Mouse (Mus musculus) lung, postnatal 14 days (tissue): ENCODE results near the gene Hbb-bs.
"Not testable (repeated sequence)": the region's sequence is repeated elsewhere in the genome, so short reads cannot be mapped to it uniquely, and the experiment has no call there.

ENCODE experiments used
- DNase-seq: peaks from one replicate; pipeline ENCODE4 v3.0.0; 2021

The Hbb-bs gene

DNA sequence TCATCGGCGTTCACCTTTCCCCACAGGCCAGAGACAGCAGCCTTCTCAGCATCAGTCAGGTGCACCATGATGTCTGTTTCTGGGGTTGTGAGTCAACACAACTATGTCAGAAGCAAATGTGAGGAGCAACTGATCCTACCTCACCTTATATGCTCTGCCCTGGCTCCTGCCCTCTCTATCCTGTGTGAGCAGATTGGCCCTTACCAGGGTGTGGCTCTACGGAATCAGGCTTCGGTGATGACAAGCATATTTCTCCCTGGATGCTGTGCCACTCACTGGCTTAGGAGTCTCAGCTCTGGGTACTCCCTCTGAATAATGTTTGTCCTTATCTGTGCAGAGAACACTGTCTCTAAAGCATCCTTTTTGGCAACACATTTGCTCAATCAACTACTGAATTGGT is at the start of gene Hbb-bs:
TSS of gene Hbb-bs (minus strand) at position 289 of the 400 bp plus-strand sequence.
- DNase-seq: no peak

DNA sequence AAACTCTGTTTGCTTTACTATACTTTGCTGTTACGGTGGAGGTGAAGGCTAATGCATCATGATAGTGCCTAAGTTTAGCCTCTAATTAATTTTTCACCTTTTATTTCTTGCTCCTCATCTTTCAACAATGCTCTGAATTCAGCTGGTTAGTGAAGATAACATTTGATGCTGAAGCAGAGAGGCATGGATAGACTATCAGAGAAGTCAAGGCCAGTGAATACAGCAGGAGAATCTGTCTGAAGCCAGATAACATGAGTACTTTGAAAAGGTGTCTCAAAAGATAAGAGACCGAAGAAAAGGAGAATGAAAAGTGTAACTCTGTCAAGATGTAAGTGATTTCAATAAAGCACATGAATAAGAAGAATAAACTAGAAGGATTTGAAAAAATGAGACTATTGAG is 49.2 kb upstream of the Hbb-bs start:
- DNase-seq: no peak

DNA sequence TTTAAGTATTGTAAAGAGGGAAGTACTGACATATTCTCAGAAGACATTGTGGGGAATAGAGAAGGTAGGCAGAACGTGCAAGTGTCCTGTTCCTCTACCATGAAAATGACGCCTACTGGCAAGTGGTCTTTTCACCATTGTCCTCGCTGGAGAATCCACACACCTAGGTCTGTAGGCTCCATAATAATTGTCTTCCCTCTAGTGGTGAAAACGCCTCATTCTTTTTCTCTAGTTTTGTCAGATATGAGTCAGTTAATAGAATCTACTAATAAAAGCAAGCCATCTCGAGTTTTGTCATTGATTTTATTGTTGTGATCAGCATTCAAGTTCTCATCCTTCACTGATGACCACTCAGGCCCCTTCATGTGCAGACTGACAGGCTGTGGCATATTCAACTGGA is 46.6 kb upstream of the Hbb-bs start:
- DNase-seq: no peak

DNA sequence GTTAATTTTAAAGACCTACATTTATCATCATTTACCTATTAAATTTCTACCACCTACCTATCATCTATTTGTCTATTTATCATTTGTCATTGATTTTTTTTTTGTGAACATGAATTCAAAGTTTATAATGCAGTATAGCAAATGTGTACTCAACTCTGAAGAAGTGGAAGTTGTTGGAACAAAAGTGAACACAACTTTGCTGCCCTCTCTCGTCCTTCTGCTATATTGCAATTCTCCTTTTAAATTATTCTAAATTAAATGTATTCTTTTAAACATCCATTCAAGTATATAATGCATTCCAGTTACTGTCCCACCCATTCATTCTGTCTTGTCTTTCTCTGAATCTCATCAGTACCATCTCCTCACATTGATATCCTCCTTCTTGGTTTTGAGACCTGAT is 45.2 kb upstream of the Hbb-bs start:
- no peak for DNase-seq

DNA sequence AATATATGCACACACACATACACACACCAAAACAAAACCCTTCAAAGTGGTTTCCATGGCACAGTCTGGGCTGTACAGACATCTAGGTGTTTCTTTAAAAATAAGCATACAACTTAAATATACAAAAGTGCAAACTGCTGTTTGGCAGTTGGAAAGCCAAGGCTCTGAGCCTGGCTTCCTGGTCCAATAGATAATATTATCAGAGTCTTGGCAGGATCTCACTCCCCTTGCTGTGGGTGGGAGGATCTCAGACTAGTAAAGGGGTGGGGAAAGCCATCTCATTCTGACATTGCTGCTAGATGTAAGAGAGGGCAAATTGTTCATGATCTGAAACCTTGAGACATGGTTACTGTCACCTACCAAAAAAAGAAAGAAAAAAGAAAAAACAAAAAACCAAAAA is 42.8 kb upstream of the Hbb-bs start:
- no peak for DNase-seq

DNA sequence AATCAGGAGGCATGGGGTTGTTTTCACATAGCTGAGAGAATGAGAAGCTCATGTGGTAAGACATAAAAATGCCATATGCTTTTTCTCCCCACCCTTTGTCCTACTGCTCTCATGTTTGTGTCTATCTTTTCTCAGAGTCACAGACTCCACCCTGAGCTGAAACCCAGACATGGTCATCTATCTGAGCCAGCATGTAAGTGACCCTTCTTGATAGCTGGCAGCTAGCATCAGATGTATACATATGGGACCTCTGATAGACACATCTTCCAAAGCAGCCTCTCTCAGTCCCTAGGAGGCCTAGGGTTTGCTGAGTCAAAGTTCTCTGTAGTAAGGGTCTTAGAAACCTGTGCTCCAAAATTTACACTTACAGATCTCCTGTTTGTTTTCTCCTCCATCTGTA is 37.8 kb upstream of the Hbb-bs start:
- no peak for DNase-seq

DNA sequence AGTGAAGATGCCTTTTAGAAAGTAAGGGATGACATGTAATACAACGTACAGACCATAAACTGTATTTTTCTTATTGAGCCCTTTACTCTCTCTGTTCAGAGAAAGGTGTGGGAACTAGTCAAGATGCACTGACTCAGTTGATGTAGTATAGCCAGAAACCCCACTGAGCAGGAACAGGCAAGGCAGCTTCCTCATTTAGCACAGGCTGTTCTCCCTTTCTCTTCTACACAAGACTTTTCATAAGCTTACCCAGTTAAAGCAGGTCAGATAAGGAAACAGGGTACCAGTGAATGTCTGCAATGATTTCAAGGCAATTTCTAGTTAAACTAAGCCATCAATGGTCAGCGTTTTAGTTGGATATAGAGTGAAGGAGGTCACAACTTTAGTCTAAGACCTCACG is 33.6 kb upstream of the Hbb-bs start:
- no peak for DNase-seq

DNA sequence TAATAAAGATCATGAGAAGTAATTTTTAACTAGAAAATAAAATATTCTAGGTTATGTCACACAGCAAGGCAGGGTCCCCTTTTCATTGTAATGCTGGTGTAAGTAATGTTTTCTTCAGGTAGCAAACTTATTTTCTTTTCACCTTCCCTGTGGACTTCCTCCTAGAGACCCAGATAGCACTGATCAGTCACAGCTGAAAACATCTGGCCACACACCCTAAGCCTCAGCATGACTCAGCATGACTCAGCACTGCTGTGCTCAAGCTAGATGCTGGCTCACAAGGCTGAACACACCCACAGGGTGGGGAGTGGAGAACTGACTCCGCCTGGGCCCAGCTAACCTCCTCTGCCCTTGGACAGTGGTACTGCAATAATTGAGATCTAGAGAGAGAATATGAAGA is 33.0 kb upstream of the Hbb-bs start:
- peak; percentile 0 for DNase-seq

DNA sequence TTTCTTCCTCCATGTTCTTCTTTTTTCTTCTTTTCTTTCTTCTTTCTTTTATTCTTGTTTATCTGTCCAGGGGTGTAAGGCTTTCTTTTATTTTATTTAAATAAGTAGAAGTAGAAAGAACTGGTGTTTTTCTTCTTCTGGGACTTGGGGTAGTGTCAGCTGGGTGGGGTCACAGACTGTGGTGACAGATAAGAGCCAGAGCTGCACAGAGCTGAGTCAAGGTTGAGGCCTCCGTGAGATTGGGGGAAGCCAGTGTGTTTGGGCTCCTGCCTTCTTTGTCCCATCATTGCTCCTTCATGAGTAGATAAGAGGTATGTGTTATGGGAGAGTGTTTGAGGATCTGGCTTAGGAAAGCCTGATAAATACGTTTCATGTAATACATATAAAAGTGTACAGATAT is 31.2 kb upstream of the Hbb-bs start:
- DNase-seq: no peak

DNA sequence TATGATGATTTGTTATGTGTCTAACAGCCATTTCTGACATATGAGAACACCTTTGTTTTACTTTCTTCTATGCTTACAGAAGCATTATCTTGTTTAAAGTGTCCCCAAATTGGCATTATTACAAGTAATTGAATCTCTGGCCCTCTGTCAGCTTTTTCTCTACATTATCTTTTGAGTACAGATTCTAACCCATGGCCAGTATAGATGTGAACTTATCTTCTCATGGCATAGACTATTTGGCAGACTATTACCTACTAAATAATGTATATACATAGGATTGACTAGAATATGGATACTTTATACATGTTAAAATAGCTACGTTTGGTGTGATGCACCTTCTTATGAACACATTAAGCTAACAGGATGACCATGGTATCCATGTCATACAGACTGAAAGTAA is 26.8 kb upstream of the Hbb-bs start:
- no peak for DNase-seq

DNA sequence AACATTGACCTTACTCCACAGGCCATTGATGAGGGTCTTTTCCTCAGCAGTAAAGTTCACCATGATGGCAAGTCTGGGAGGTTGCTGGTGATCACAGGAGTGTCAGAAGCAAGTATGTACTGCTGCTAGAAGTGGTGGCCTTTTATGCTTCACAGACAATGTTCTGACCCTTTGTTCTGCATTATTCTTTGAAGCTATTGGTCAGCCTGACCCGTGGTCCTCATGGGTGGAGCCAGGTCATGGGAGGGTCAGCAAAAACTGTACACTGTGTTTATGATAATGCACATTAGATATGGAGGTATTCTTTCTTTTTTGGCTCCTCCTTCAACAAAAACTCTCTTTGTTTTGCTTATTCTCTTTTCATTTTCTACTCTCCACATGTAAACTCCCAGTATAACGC is 25.2 kb upstream of the Hbb-bs start, which contains the start of gene Hbb-y:
TSS of gene Hbb-y (minus strand) at position 127 of the 400 bp plus-strand sequence.
- DNase-seq: no peak

DNA sequence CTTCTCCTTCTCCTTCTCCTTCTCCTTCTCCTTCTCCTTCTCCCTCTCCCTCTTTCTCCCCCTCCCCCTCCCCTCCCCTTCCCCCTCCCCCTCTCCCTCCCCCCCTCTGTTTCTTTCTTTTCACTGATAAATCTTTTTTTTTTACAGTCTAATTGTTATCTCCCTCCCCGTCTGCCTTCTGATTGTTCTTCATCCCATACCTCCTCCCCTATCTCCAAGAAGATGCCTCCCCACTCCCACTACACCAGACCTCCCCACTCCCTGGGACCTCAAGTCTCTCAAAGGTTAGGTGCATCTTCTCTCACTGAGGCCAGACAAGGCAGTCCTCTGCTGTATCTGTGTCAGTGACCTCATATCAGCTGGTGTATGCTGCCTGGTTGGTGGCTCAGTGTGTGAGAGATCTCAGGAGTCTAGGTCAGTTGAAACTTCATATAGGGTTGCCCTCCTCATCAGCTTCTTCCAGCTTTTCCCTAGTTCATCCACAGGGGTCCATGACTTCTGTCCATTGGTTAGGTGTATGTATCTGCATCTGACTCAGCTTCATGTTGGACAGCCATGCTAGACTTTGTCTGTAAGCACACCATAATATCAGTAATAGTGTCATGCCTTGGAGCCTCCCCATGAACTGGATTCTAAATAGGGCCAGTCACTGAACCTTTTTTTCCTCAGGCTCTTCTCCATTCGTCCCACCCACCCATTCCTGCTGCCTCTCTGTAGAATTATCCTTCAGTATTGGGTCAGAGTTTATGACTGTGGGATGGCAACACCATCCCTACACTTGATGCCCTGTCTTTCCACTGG is 16.8 kb upstream of the Hbb-bs start:
- DNase-seq: no peak

DNA sequence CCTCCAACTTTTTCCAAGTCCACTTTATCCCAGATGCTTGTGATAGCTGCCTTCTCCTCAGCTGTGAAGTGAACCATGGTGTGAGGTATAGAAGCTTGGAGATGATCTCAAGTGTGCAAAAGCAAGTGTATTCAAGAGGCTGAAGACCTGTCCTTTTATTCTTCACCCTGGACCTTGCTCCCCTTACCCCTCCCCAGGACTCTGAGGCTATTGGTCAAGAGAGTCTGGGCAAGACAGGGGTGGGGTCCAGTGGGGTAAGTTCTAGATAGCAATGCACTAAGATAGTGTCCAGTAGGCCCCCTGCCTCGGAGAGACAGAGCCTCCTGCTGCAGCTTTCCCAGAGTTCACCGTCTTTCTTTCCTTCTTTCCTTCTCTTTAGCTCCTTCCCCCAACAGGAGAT is 15.1 kb upstream of the Hbb-bs start, which contains the start of gene Hbb-bh1:
TSS of gene Hbb-bh1 (minus strand) at position 131 of the 400 bp plus-strand sequence.
- no peak for DNase-seq

DNA sequence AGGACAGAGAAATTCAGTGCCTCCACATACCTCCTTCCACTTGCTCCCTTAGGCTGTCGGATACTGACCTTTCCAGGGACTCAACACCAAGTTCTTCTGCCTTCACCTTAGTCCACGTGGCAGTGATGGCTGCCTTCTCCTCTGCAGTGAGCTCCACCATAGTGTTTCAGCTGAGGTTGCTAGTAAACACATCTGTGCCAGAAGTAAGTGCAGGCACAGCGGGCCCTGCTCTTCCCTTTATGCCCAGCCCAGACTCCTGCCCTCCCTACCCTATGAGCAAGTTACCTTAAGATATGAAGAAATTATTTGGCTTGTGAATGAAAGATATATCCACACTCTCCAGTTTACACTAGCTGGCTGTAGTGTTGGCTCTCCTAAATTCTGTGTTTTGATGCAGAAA is 12.4 kb upstream of the Hbb-bs start, which contains the start of gene Hbb-bh2:
TSS of gene Hbb-bh2 (minus strand) at position 253 of the 400 bp plus-strand sequence.
- no peak for DNase-seq

DNA sequence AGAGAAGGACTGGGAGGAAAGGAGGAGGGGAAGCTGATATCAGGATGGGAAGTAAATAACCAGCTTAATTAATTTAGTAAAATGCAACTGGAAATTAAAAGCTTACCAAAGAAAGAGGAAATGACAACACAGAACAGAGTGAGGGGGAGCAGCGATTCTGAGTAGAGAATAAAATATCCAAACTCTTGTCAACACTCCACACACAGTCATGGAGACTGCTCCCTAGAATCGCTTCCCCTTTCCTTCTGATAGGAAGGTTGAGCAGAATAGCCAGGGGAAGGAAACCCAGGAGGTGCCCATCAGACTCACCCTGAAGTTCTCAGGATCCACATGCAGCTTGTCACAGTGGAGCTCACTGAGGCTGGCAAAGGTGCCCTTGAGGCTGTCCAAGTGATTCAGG is 757 bp downstream of the Hbb-bs start:
- DNase-seq: not testable (repeated sequence)

DNA sequence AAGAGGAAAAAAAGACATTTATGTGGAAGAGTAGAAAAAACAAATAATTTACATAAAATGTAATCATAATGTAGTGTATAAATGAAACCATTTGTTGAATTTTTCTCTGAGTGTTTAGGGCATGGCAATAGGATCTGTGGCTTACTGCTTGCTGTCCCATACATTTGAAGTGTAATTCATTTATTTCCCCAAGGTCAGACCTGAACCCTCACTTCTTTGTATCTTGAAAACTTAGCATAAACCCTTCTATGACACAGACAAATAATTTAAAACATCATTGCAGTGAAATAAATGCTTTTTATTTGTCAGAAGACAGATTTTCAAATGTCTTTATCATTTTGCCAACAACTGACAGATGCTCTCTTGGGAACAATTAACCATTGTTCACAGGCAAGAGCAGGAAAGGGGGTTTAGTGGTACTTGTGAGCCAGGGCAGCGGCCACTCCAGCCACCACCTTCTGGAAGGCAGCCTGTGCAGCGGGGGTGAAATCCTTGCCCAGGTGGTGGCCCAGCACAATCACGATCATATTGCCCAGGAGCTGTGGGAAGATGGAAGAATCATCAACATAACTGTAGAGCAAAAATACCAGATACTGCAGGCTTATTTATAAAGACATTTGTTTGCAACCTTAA is 1.5 kb downstream of the Hbb-bs start:
- DNase-seq: no peak

DNA sequence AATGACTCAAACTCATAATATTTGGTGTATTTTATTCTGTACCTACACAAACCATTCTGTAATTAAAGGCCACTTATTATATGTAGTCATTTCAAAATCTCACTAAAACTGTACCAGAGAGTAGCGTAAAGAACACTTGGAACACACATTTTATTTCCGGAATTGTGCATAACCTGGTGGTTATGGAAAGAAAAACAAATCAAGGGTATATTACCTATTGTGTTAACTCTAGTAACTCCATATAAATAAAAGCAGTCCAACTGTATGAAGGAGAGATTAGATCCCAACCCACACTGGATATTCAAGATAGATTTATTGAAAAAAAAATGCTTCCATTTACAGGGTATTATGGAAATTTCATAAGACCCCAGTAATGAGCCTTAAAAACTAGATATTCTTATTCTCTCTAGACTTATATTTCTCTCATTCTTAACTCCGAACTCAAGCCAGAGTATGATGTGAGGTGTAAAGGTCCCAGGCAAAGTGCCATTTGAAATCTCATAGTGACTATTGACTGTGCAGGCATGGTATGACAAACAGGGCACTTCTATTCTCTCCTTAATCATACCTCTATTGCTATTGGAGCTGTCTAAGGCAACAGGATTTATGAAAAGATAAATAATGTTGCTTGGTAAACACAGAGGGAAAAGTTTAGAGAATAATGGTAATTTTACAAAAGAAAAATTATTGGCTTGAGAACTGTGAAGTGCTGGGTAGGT is 2.2 kb downstream of the Hbb-bs start:
- DNase-seq: no peak

DNA sequence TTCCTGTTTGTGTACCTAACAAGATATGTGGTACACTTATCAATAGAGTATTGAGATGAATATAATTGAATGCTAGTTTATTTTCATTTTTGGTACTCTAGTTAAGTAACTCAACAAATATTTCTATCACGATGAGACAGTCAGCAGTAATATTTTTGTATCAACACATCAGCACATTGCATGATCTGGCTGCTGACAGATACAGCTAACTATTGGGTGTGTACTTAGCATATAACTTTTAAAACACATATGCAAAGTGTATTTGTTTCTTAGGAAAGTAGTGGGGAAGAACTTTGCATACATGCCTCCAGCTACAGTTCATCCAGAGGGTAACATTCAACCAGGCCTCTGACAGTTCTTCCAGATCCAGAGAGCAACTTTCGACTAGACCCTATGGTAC is 3.3 kb downstream of the Hbb-bs start:
- no peak for DNase-seq

DNA sequence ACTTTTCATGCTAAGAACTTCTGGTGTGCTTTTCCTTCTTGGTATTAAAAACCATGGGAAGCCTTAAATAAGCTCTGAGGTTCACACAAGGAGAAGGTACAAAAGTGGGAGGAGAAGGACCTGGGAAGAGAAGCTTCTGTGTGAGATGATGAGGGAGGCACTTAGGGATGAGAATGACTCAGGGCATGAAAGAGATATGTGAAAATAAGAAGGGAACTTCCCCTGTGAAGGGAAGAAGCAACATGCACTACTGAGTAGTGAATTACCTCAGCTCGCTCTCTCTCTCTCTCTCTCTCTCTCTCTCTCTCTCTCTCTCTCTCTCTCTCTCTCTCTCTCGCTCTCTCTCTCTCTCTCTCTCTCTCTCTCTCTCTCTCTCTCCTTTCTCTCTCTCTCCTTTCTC is 12.8 kb downstream of the Hbb-bs start:
- DNase-seq: not testable (repeated sequence)

DNA sequence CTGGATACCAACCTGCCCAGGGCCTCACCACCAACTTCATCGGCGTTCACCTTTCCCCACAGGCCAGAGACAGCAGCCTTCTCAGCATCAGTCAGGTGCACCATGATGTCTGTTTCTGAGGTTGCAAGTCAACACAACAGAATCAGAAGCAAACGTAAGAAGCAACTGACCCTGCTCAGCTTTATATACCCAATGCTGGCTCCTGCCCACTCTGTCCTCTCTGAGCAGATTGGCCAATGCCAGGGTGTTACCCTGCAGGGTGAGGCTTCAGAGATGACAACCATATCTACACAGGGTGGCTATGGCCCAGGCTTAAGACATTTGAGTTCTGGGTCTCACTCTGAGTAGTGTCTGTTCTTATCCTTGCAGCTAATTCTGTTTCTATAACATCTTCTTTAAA is 14.1 kb downstream of the Hbb-bs start, which contains the start of gene Hbb-bt:
TSS of gene Hbb-bt (minus strand) at position 231 of the 400 bp plus-strand sequence.
- no peak for DNase-seq

DNA sequence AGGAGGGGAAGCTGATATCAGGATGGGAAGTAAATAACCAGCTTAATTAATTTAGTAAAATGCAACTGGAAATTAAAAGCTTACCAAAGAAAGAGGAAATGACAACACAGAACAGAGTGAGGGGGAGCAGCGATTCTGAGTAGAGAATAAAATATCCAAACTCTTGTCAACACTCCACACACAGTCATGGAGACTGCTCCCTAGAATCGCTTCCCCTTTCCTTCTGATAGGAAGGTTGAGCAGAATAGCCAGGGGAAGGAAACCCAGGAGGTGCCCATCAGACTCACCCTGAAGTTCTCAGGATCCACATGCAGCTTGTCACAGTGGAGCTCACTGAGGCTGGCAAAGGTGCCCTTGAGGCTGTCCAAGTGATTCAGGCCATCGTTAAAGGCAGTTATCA is 14.7 kb downstream of the Hbb-bs start:
- DNase-seq: not testable (repeated sequence)

DNA sequence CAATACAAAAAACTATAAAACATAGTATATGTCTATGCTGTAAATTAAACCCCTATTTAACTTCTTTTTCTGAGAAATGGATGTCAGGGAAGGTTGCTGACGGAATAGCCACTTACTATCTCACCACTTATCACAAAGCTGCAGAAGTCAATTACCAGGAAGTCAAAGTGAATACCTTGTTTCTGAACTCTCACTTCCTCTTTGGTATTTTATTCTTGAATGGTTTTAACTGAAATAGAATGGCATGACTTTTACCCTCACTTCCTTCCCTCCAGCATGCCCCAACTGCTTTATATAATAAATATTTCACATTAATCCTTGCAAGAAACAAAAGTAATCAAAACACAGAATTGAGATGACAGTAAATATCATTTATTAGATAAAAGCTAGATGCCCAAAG is 15.7 kb downstream of the Hbb-bs start:
- DNase-seq: no peak

DNA sequence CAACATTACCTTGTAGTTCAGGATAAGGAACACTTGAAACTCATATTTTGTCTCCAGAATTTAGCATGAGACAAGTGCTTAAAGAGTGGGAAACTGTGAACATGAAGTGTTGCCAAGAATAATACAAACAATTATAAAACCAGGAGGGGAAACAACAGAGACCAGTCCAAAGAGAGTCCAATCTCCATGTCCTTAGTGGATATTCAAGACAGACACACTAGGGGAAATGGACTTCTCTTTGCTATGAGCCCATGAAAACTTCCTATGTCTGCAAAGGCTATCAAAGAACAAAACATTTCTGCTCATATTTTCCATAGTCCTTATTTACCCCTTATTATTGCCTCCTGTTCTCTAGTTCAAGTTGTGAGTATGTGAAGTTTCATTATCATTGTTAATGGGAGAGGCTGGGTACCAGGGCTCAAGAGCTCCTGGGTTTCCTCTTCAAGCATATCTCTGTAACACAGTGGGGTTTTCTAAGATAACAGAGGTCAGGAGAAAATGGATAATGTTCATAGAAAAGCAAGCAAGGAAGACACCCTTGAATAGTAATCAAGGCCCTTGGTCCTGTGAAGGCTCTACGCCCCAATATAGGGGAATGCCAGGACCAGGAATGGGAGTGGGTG is 16.6 kb downstream of the Hbb-bs start:
- DNase-seq: no peak
